Mouse (Mus musculus) layer of hippocampus, postnatal 25 days (tissue): ENCODE data around the gene Adi1. TPM values are rescaled to one million over a fixed set of nuclear protein-coding genes. Genes with fewer than 3 reads are reported as not detected.
A peak's percentile ranks its signal among the peaks of the same experiment; 100 is the strongest.

ENCODE experiments used
- DNase-seq, 2 experiments: peaks; one replicate each; pipeline ENCODE4 v3.0.0; 2022; ENCODE audit warnings: mixed read lengths in 2 of 2, low spot score in 1 of 2; ENCODE audit errors: extremely low spot score in 1 of 2
- total RNA-seq, 2 experiments: library from RNA; stranded (reverse); gene quantifications; 2 replicates each; pipeline ENCODE4 v1.2.3; 2021

The Adi1 gene
- total RNA-seq = 10 to 100 TPM; 29.7 to 35.0 TPM

GRCm38 (mm10) chr12:28675121-28675924, at the start of gene Adi1:
Gene Adi1 (plus strand): TSS chr12:28675231.
- DNase-seq = peak; percentile 77 to 83

- DNase-seq = no peak
Observed at GRCm38 (mm10) chr12:28625407-28625806, 49.6 kb upstream of the Adi1 start.

- no peak for DNase-seq
Observed at GRCm38 (mm10) chr12:28627092-28627491, 47.9 kb upstream of the Adi1 start.

- DNase-seq = no peak
Observed at GRCm38 (mm10) chr12:28628436-28628835, 46.6 kb upstream of the Adi1 start.

GRCm38 (mm10) chr12:28635058-28635534, 39.9 kb upstream of the Adi1 start:
- DNase-seq = no peak

- DNase-seq = peak; percentile 85 to 90
Observed at GRCm38 (mm10) chr12:28635535-28636476, 39.2 kb upstream of the Adi1 start, which contains the start of gene Rps7. Gene Rps7 (minus strand): TSS chr12:28635953.

- DNase-seq = no peak
Observed at GRCm38 (mm10) chr12:28636543-28636942, 38.5 kb upstream of the Adi1 start.

GRCm38 (mm10) chr12:28638778-28639177, 36.3 kb upstream of the Adi1 start:
- DNase-seq = no peak

GRCm38 (mm10) chr12:28649141-28650110, 25.6 kb upstream of the Adi1 start, which contains the start of gene Rnaseh1:
Gene Rnaseh1 (plus strand): TSS chr12:28649602.
- DNase-seq = peak; percentile 84 to 85

GRCm38 (mm10) chr12:28662628-28663027, 12.4 kb upstream of the Adi1 start:
- DNase-seq = no peak

GRCm38 (mm10) chr12:28666734-28667133, 8.3 kb upstream of the Adi1 start:
- no peak for DNase-seq

GRCm38 (mm10) chr12:28667287-28667686, 7.7 kb upstream of the Adi1 start:
- no peak for DNase-seq

GRCm38 (mm10) chr12:28674038-28674720, 852 bp upstream of the Adi1 start:
- DNase-seq = no peak

- no peak for DNase-seq
Observed at GRCm38 (mm10) chr12:28675925-28676209, 836 bp downstream of the Adi1 start.

- no peak for DNase-seq
Observed at GRCm38 (mm10) chr12:28684674-28685073, 9.6 kb downstream of the Adi1 start.

- DNase-seq = no peak
Observed at GRCm38 (mm10) chr12:28685771-28686170, 10.7 kb downstream of the Adi1 start.

- DNase-seq = no peak
Observed at GRCm38 (mm10) chr12:28686199-28686879, 11.3 kb downstream of the Adi1 start.

GRCm38 (mm10) chr12:28688996-28689395, 14.0 kb downstream of the Adi1 start:
- no peak for DNase-seq

- no peak for DNase-seq
Observed at GRCm38 (mm10) chr12:28690730-28691129, 15.7 kb downstream of the Adi1 start.
